Mouse (Mus musculus) testis, adult 2 months (tissue): ENCODE measurements around the gene Cnnm2.

Experiments
- CTCF ChIP-seq: fragments of 200-500 bp; IDR thresholded peaks from 2 replicates; pipeline ENCODE4 v1.5.1; 2012; ENCODE audit warnings: low read depth, mild to moderate bottlenecking, inconsistent platforms, low read length, moderate library complexity; ENCODE audit not compliant: control insufficient read depth, insufficient read depth, insufficient replicate concordance
- POLR2A ChIP-seq: fragments of 200-500 bp; IDR thresholded peaks from 2 replicates; pipeline ENCODE4 v1.6.1; 2012; ENCODE audit warnings: low read depth, mild to moderate bottlenecking, inconsistent platforms, low read length, moderate library complexity; ENCODE audit not compliant: control insufficient read depth

GRCm38 (mm10) chr19:46926951-46927350 is 165.6 kb downstream of the Cnnm2 start:
- TF ChIP-seq POLR2A (no peak), CTCF (no peak)
